Mouse (Mus musculus) forebrain, embryonic 11.5 days (tissue): ENCODE results near the gene Egf. TPM values are rescaled to one million over a fixed set of nuclear protein-coding genes. Genes with fewer than 3 reads are reported as not detected.

Experiments used
- ATAC-seq: fragments of 200-750 bp; cut with Nextera tagmentation; replicated peaks from 2 replicates; pipeline ENCODE4 v1.8.0; 2017; ENCODE audit warnings: moderate TSS enrichment; ENCODE audit not compliant: low FRiP score
- DNase-seq: peaks from one replicate; pipeline ENCODE4 v3.0.0-alpha.2; 2017; ENCODE audit warnings: low spot score
- H3K27ac ChIP-seq: fragments of 300-500 bp; sonication (generic); 2 replicates; pipeline ENCODE4 v1.5.1; 2014; ENCODE audit warnings: low read depth, low read length
- H3K27me3 ChIP-seq: fragments of 300-500 bp; sonication (generic); 2 replicates; pipeline ENCODE4 v1.6.1; 2014; ENCODE audit warnings: mild to moderate bottlenecking, low read length, mixed read lengths; ENCODE audit not compliant: control insufficient read depth, insufficient read depth
- H3K36me3 ChIP-seq: fragments of 300-500 bp; sonication (generic); 2 replicates; pipeline ENCODE4 v1.6.1; 2014; ENCODE audit warnings: mild to moderate bottlenecking, low read length, moderate library complexity, mixed read lengths; ENCODE audit not compliant: control insufficient read depth, insufficient read depth
- H3K4me1 ChIP-seq: fragments of 300-500 bp; sonication (generic); replicated peaks from 2 replicates; pipeline ENCODE4 v1.6.1; 2014; ENCODE audit warnings: low read length, mixed read lengths; ENCODE audit not compliant: control insufficient read depth, insufficient read depth
- H3K4me2 ChIP-seq: fragments of 300-500 bp; sonication (generic); 2 replicates; pipeline ENCODE4 v1.6.1; 2014; ENCODE audit warnings: low read depth, mild to moderate bottlenecking, low read length, moderate library complexity, mixed read lengths; ENCODE audit not compliant: severe bottlenecking
- H3K4me3 ChIP-seq: fragments of 300-500 bp; sonication (generic); 2 replicates; pipeline ENCODE4 v1.5.1; 2014; ENCODE audit warnings: low read depth, low read length
- H3K9ac ChIP-seq: fragments of 300-500 bp; sonication (generic); 2 replicates; pipeline ENCODE4 v1.6.1; 2014; ENCODE audit warnings: low read length
- H3K9me3 ChIP-seq: fragments of 300-500 bp; sonication (generic); 2 replicates; pipeline ENCODE4 v1.6.1; 2016; ENCODE audit warnings: low read length, mixed read lengths; ENCODE audit not compliant: control insufficient read depth
- WGBS: fragments of 180-500 bp; shearing (Covaris S2); extraction: QIAGEN DNeasy Blood & Tissue Kit; methylation state at CpG from one replicate; pipeline ENCODE4 v1.1.7; 2014; 5-methylcytosine and 5-hydroxymethylcytosine counted together
- polyA plus RNA-seq: library from polyadenylated mRNA; unstranded; fragments of >200 nt; fragmentation: Nextera tagmentation; extraction: Ambion mirVana; gene quantifications from 2 replicates; pipeline ENCODE4 v1.2.1, GENCODE M21; 2014

Egf gene
- polyA plus RNA-seq: 1.7 and 1.9 TPM in 2 replicates

DNA sequence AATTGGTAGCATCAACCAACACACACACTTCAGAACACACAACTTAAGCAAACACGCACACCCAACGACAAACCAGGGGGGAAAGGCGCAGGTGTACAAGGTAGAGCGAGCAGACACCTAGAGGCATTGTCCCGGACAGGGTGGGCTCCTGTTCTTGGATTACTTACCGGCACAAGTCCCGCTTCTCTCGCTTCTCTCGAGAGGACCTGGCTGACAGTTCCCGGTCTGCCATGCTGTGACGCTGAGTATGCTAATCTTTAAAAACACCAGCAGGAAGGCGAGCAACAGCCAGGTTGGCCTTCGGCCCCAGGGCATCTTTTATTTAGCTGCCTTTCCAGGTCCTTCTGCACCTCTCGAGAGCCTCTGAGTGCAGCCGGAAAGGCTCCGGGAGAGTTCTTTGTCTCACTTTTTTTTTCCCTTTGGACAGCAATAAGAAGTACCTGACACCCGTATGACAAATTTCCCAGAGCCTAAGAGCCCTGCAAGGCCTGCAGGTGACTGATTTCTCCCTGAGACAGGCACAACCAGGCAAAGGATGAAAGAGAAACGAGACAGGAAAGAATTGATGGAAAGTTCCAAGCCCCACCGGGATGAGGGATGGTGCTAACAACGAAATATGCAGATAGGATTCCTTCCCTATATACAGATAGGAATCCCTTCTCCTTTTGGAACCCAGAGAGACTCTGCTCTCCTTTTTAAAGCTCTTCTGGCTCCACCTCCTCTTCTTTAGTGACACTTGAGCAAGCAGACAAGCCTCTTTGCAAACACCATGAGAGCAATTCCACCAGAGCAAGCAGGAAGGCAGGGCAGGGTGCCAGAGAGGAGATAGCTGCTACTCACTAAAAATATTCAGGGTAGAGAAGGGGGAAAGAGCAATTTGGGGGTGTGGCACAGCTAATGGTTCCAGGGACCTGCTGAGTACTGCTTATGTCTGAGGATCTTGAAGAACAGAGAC is at the start of gene Egf:
Egf (minus strand) TSS at position 667 of the 955 bp plus-strand sequence.
- WGBS: 9% methylated on average over 20 of the region's 20 CpGs
- H3K9ac ChIP-seq: no peak within 1 kb of the TSS
- 0 out of 2 replicates have a peak, but pooled peaks cover 3% of the 10 kb centered on the region for H3K4me1 ChIP-seq
- no peak within 1 kb of the TSS for H3K4me3 ChIP-seq
- peak; percentile 58 for DNase-seq
- H3K36me3 ChIP-seq: no peaks in the 10 kb centered on the region
- no peaks in the 10 kb centered on the region for H3K9me3 ChIP-seq
- ATAC-seq: peak; percentile 42; the same call in 1 of the 2 replicates
- no peaks in the 10 kb centered on the region for H3K27me3 ChIP-seq
- no peak within 1 kb of the TSS for H3K27ac ChIP-seq
- peak within 1 kb of the TSS; percentile 45 for H3K4me2 ChIP-seq

DNA sequence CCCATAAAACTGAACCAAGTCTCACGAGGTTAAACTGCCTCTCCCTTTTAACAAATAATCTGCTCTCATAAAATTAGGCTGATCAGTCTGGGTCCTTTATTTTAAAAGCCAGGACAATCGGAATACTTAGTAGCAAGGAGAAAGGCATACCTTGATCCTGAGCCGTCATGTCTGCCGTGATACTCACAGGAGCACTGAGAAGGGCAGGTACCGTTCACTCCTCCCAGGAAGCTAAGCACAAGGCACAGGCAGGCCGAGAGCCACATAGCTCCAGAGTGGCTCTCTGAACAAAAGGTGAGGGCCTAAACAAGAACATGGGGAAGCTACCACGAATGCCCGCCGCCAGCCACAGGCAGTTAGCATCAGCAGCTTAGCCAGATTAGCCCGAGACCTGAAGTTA is 48.6 kb upstream of the Egf start, which contains the start of gene Lrit3:
Lrit3 (minus strand) TSS at position 266 of the 400 bp plus-strand sequence.
- Histone ChIP-seq H3K9ac (no peak within 1 kb of the TSS), H3K4me2 (no peak within 1 kb of the TSS), H3K4me3 (no peak within 1 kb of the TSS), H3K4me1 (no peaks in the 10 kb centered on the region), H3K27me3 (no peaks in the 10 kb centered on the region), H3K27ac (no peak within 1 kb of the TSS), H3K9me3 (no peaks in the 10 kb centered on the region), H3K36me3 (no peaks in the 10 kb centered on the region)
- no peak for DNase-seq
- WGBS: 80% methylated on average over 10 of the region's 10 CpGs
- ATAC-seq: no peak

GRCm38 (mm10) chr3:129799011-129799410 is 43.9 kb upstream of the Egf start:
- WGBS: 76% methylated on average over 2 of the region's 2 CpGs
- no peak overlapping the region for H3K4me3 ChIP-seq
- no peaks in the 10 kb centered on the region for H3K27me3 ChIP-seq
- DNase-seq: no peak
- no peaks in the 10 kb centered on the region for H3K9me3 ChIP-seq
- no peak overlapping the region for H3K27ac ChIP-seq
- H3K9ac ChIP-seq: no peak overlapping the region
- no peaks in the 10 kb centered on the region for H3K36me3 ChIP-seq
- H3K4me1 ChIP-seq: no peaks in the 10 kb centered on the region
- H3K4me2 ChIP-seq: no peak overlapping the region
- ATAC-seq: no peak

GRCm38 (mm10) chr3:129798551-129798950 is 43.4 kb upstream of the Egf start:
- 88% methylated on average over 11 of the region's 11 CpGs for WGBS
- no peaks in the 10 kb centered on the region for H3K9me3 ChIP-seq

GRCm38 (mm10) chr3:129797341-129797740 is 42.2 kb upstream of the Egf start:
- no peak for ATAC-seq
- no peaks in the 10 kb centered on the region for H3K36me3 ChIP-seq

More at GRCm38 (mm10) chr3:129798551-129798950, 43.4 kb upstream of the Egf start:
- DNase-seq (no peak), ATAC-seq (no peak)
- no peaks in the 10 kb centered on the region for H3K4me1 ChIP-seq
- no peaks in the 10 kb centered on the region for H3K27me3 ChIP-seq
- no peak overlapping the region for H3K9ac ChIP-seq
- H3K4me2 ChIP-seq: no peak overlapping the region
- no peaks in the 10 kb centered on the region for H3K36me3 ChIP-seq
- H3K27ac ChIP-seq: no peak overlapping the region
- H3K4me3 ChIP-seq: no peak overlapping the region

DNA sequence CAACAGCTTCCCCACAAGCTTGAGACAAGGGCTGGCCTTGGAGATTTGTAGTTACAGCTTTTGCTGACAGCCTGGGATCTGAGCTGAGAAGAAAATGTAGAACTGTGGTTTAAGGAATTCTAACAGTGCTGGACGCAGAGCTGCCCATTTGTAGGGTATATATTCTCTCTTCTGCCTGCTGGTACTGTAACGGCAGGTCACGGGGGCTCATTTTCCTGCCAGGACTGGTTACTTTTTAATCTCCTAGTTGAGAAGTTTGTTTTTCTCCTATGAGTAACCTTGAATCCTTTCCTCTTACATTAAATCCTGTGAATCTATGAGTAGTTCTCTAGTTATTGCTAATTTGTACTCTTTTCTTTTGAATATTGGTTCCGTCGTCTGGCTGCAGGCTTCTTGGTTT is 38.7 kb upstream of the Egf start:
- H3K27me3 ChIP-seq: no peaks in the 10 kb centered on the region
- no peak overlapping the region for H3K9ac ChIP-seq
- ATAC-seq: no peak
- no peak overlapping the region for H3K4me3 ChIP-seq
- DNase-seq: no peak
- no peaks in the 10 kb centered on the region for H3K4me1 ChIP-seq
- WGBS: 91% methylated on average over 5 of the region's 5 CpGs
- H3K27ac ChIP-seq: no peak overlapping the region
- H3K4me2 ChIP-seq: no peak overlapping the region
- H3K36me3 ChIP-seq: no peaks in the 10 kb centered on the region
- no peaks in the 10 kb centered on the region for H3K9me3 ChIP-seq

More at GRCm38 (mm10) chr3:129797341-129797740, 42.2 kb upstream of the Egf start:
- Histone ChIP-seq H3K4me2 (no peak overlapping the region), H3K4me1 (no peaks in the 10 kb centered on the region), H3K27ac (no peak overlapping the region), H3K9ac (no peak overlapping the region), H3K4me3 (no peak overlapping the region), H3K27me3 (no peaks in the 10 kb centered on the region), H3K9me3 (no peaks in the 10 kb centered on the region)
- 80% methylated on average over 5 of the region's 5 CpGs for WGBS
- no peak for DNase-seq

GRCm38 (mm10) chr3:129782746-129783145 is 27.6 kb upstream of the Egf start:
- no peak overlapping the region for H3K4me2 ChIP-seq
- H3K36me3 ChIP-seq: no peaks in the 10 kb centered on the region
- H3K27me3 ChIP-seq: no peaks in the 10 kb centered on the region
- H3K9ac ChIP-seq: no peak overlapping the region
- no peaks in the 10 kb centered on the region; the same call in 1 of the 2 replicates for H3K4me1 ChIP-seq
- 86% methylated on average over 3 of the region's 3 CpGs for WGBS
- ATAC-seq: no peak
- no peak overlapping the region for H3K4me3 ChIP-seq
- no peaks in the 10 kb centered on the region for H3K9me3 ChIP-seq
- H3K27ac ChIP-seq: no peak overlapping the region
- no peak for DNase-seq

DNA sequence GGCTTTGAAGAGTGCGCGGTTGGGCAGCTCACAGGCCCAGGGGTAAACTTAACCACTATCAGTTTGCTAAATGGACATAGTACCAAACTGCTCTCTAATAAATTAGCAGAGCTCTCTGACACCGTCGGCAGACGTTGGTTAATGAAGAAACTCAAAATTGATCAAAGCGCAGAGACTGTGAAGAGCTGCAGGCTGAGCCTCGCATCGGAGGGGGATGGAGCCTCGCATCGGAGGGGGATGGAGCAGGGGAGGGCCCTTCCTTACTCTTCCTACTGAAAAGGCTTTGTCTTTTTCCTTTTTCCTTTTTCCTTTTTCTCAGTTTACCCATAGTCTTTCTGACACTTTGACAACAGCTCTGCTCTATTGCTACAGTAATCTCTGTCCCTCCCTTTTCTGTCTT is 26.3 kb upstream of the Egf start:
- H3K27me3 ChIP-seq: no peaks in the 10 kb centered on the region
- no peaks in the 10 kb centered on the region for H3K36me3 ChIP-seq
- no peaks in the 10 kb centered on the region; the same call in 1 of the 2 replicates for H3K4me1 ChIP-seq
- 29% methylated on average over 10 of the region's 10 CpGs for WGBS
- H3K9ac ChIP-seq: no peak overlapping the region
- no peaks in the 10 kb centered on the region for H3K9me3 ChIP-seq
- DNase-seq (no peak), ATAC-seq (no peak)
- no peak overlapping the region for H3K4me3 ChIP-seq
- H3K27ac ChIP-seq: no peak overlapping the region
- no peak overlapping the region for H3K4me2 ChIP-seq
